Mouse (Mus musculus): Measurements from ENCODE around the gene Id3.

The Id3 gene

DNA sequence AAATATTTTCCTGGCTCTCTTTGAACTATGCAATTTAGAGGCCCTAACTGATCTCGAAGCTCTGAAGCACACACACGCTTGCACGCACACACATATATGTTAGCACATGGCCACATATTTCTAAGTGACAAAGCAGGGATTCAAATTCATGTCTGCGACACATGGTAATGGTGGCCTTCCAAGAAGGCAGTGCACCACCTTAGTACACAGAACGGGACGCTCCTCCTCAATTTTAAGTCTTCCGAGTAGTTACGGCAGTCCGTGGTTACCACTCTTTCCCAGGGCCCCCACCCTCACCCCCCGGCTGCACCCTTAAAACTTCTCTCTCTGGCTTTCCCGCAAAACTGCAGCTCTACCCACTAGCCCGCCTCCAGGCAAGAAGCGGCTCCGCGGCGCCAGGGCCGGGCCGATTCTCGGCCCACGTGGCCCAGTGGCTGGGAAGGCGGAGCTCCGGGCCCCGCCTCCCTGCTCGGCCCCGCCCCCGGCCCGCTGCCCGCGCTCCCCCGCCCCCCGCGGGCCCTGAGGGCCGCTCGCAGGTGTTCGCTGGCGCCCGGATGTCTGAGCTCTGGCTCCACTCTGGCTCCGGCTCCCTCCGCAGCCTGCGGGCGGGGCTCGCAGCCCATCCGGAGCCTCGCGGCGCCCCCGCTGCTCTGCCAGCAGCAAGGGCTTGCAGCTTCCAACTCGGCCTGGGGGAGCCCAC is 4.3 kb downstream of the Id3 start:
- peak; percentile 43 to 60 for DNase-seq (ENCODE audit: low spot score in 2 of 2)

- no peak for DNase-seq (ENCODE audit: low spot score in 2 of 2)
These were observed 5.2 kb downstream of the Id3 start for GRCm38 (mm10) chr4:136148342-136149044.

DNA sequence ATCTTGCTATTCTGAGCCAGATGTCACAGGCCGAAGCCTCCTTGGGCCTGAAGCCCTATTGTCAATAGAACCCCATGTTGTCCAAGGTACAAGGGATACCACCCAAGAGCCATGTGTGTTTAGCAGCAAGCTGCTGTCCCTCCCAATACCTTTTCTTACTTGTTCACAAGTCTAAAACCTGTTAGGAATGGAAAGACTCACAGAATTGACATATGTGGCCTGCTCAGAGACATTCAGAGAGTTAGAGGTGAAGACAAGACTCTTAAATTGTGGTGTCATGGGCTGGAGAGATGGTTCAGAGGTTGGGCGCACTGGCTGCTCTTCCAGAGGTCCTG is 5.7 kb downstream of the Id3 start:
- no peak for DNase-seq (ENCODE audit: low spot score in 2 of 2)

GRCm38 (mm10) chr4:136149734-136150133 is 6.4 kb downstream of the Id3 start:
- no peak for DNase-seq (ENCODE audit: low spot score in 2 of 2)

- no peak for DNase-seq (ENCODE audit: low spot score in 2 of 2)
These were observed 7.3 kb downstream of the Id3 start for GRCm38 (mm10) chr4:136150596-136150995.

GRCm38 (mm10) chr4:136152821-136153220 is 9.5 kb downstream of the Id3 start:
- no peak for DNase-seq (ENCODE audit: low spot score in 2 of 2)

DNA sequence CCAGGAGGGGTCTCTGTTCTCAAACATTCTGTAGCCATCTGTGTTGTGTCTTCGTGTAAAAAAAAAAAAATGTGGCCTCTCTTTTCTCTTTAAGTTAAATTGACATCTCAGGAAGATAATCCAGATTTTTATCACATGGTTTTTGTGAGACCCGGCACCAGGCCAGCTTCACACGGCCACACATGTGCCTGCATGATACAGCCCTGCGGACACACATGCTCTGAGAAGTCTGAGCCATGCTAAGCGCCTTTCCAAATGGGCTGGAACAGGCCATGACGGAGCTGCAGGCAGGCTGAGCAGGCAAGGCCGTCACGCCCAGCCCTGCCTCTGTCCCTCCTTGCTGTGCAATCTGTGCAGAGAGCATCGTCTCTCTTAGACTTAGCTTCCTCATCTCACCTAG is 11.2 kb downstream of the Id3 start:
- DNase-seq (ENCODE audit: low spot score in 2 of 2), result no peak

GRCm38 (mm10) chr4:136158498-136158897 is 15.2 kb downstream of the Id3 start:
- no peak for DNase-seq (ENCODE audit: low spot score in 2 of 2)

DNA sequence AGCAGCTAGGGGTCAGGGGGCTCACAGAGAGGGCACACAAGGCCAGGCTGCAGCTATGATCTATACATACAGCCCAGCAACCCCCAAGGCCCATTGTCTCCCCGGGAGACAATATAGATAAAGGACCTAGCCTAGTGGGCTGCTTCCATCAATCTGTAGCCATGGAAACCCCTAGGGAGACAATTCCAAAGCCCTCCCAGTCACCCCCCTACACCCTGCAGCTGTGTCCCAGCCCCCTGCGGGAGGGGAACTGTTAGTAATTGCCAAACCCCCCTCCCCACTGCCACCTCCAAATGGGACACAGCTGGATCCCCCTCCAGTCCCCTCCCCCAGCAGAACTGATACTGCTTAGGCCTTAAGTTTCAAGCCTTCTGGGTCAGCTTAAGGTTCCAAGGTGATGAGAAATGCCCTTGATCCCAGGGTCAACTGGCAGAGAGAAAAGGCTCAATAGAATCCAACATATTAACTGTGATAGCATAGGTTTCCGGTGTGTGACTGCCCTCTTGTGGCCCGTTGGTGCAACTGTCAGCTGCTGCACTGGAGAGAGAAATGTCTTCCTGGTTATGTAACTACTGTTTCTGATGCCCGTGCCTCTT is 16.6 kb downstream of the Id3 start:
- DNase-seq (ENCODE audit: low spot score in 2 of 2), result peak in 1 of 2 experiments; percentile 71

DNA sequence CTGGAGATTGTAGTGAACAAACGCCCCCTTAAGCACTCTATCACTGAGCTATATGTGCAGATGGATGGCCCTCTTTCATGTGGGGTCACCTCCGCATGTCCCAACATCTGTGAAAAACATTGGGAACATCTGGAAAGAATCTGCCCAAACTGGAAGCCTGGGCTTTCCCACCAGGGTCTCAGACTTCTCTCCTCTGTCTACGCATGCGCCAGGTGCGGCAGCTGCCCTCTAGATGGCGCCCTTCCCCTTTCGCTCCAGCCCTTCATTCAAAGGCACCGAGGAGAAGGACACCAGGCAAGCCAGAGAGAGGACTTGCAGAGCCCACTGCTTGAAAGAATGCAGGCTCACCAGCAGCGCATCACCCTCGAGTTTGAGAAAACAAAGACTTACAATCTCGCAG is 20.2 kb downstream of the Id3 start:
- DNase-seq (ENCODE audit: low spot score in 2 of 2), result peak; percentile 70 to 80

DNA sequence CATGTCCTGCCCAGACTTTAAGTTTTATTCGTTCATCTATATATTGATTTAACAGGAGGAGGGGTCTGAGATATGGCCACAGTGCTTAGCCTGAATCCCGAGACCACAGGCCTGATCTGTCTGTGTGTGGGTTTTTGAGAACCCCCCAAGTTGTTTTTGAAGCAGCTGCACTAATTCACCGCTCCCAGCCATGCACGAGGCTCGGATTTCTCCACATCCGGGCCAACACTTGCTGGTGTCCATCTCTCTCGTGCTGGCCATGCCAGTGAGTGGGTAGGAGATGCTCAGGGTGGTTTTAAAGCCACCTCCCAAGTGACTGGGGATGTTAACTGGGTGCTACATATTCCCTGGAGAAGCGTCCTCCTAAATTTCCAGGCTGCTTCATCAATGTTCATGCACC is 21.7 kb downstream of the Id3 start:
- no peak for DNase-seq (ENCODE audit: low spot score in 2 of 2)

DNA sequence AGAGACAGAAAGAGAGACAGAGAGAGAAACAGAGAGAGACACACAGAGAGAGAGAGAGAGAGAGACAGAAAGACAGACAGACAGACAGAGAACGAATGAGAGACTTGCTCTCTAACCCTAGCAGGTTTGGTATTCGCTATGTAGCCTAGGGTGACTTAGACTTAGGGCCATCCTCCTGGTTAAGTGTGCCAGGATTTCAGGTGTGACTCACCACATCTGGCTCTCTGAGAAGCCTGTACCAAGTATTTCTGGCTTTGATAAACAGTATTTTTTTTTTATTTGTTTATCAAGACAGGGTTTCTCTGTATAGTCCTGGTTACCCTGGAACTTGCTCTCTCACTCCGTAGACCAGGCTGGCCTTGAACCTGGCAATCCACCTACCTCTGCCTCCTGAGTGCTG is 24.4 kb downstream of the Id3 start:
- no peak for DNase-seq (ENCODE audit: low spot score in 2 of 2)

DNA sequence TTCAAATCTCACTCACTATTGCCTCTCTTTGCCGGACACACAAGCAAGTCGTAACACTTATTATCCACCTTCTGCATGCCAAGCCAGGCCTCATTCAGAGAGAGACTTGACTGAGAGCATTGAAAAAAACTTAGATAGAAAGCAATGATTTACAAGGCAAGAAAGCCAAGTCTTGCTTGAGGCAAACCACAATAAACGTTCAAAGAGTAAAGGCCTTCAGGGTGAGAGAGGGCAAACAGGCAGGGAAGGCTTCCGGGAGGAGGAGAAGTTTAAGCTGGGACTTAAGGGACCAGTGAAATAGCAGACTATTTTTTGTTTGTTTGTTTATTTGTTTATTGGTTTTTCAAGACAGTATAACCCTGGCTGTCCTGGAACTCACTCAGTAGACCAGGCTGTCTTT is 27.1 kb downstream of the Id3 start:
- no peak for DNase-seq (ENCODE audit: low spot score in 2 of 2)

GRCm38 (mm10) chr4:136171455-136171854 is 28.2 kb downstream of the Id3 start:
- no peak for DNase-seq (ENCODE audit: low spot score in 2 of 2)

DNA sequence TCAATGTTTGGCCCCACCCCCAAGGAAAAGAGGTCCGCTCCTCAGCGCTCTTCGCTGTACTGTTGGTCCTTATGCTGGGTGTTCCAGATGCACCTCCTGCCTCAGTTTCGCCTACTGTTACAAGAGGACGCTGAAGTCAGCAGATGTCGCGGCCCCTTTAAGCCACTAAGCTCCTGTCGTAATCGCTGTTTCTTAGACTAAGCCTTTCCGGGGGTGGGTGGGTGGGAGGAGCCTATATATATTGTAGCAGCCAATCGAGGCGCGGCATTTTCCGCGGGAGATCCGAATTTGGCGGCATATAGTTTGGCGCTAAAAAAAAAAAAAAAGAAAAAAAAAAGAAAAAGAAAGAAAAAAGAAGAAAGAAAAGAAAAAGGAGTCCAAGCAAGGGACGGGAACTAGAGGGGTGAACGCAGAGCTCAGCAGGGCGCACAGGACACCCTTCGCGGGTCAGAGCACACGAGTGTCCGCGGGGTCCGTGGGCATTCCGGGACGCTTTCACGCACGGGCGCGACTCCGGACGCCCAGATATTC is 28.8 kb downstream of the Id3 start, which contains the start of gene E2f2:
TSS of gene E2f2 (plus strand) at position 384 of the 531 bp plus-strand sequence.
- no peak for DNase-seq (ENCODE audit: low spot score in 2 of 2)

- no peak for DNase-seq (ENCODE audit: low spot score in 2 of 2)
These were observed 29.4 kb downstream of the Id3 start for GRCm38 (mm10) chr4:136172542-136173209.

DNA sequence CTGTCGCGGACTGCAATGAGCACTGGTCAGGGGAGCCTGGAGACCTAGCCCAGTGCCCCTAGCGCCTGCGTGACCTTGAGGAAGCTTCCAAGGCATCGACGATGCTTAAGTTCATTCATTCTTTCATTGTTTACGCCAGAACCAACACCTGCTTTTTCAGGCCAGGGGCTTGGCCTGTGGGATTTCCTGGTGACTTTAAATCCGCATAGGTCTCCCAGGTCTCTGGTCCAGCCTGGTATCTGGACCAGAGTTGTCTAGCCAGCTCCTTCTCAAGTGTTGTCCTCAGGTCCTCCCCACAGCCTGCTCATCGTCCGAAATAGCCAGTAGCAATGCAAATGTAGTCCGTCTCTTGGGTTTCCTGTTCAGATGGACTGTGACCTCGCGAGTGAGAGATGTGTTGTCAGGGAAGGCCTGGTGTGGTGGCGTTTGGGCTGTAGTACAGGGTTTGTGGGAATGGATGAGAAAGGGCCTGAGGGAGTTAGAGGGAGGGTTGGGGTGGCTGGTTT is 30.0 kb downstream of the Id3 start:
- DNase-seq (ENCODE audit: low spot score in 2 of 2), result no peak

DNA sequence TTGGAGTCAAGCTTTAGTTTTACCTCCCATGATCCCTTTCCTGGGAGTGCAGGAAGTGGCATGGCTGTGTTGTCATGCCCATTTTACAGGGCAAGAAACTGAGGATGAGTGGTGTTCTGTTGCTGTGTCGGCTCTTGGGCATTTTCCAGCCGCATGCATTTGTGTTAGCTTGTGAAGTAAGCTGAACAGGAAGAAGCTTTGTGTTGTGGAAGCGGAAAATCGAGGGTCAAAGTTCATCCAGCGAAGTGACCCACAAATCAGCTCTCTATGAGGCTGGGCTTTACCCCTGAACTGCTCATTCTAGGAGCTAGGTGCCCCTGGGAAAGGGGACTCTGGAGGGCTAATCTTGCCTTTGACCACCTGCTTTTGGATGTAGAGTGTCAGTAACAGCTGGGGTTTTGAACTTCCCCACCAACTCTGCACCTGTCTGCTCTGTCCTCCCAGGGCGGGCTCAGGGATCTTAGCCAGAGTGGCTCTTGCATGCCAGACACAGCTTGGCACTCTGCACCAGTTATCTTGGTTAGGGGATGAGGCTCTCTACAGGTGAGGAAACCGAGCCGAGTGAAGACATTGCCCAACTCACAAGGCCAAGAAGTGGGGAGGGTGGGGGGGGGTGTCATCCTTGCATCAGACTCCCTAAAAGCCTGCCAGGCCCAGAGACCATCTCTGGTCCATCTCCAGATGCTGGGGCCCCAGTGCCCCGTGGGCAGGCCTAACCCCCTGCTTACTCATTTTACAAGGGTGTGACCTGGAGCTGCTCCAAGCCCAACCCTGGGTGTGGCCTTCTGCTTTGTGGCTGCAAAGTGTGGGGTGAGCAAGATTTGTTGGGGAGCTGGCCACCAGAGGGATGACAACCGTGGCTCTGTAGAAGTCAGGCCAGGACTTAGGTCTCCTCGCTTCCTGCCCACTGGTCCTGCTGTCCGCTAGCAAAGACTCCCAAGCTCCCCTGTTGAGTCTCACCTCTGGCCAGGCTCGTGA is 31.2 kb downstream of the Id3 start:
- DNase-seq (ENCODE audit: low spot score in 2 of 2), result no peak

DNA sequence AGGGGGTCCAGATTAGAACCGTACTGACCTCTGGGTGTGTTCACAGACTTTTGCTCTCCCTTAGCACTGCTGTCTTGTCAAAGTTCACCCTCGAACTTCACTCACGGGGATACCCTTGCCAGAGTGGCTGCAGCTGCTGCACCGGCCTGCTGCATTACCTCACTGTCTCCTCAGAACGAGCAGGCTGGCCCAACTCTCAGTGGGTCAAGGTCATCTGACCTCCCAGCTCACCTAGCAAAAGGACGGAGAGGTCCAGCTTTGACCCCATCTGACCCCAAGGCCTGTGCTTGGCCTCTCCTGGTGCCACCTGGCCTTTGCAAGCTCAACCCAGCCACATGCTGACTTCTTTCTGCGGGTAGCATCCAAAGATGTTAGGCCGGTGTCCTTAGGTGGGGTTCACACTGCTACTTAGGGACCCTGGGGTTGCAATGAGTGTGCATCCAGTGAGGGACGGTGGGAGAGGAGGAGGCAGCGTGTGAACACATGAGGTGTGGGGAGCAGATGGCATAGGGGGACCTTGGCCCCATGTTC is 32.8 kb downstream of the Id3 start:
- DNase-seq (ENCODE audit: low spot score in 2 of 2), result no peak

DNA sequence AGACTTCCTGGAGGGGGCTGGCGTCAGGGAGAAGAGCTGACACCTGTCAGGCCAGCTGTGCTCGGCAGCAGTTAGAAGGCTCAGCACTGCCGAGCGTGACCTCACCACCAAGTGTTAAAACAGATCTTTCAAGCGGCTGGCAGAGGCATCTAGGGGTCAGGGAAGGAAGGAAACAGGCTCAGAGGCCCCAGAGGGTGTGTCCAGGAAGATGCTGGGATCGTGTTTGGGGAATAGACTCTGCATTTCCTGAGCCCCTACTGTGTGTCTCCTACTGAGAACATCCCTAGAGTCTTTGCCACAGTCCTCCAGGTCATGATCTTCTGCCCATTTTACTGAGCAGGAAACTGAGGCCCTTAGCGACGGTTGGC is 33.9 kb downstream of the Id3 start:
- DNase-seq (ENCODE audit: low spot score in 2 of 2), result no peak

Data from frontal cortex, postnatal 14 days (tissue).